Mouse (Mus musculus): ENCODE data around the gene Nectin4. TPM values are rescaled to one million over a fixed set of nuclear protein-coding genes. Genes with fewer than 3 reads are reported as not detected.

Gene Nectin4
- total RNA-seq, 2 experiments from 2014 or later: 3.0 to 3.1 TPM

GRCm38 (mm10) chr1:171413608-171414007, 43.7 kb downstream of the Nectin4 start:
- no peak for TF ChIP-seq CTCF (IDR thresholded peaks at IDR 0.05)
- Histone ChIP-seq H3K4me3 (no peak overlapping the region), H3K27ac (no peak overlapping the region)
- intact Hi-C loops (cut with DNase I): loop anchor here (2.0 to 5.0 kb wide), 3 partner anchors 57 to 301 kb away; partner anchors contain the start of genes Cfap126 and Ufc1
- DNase-seq (ENCODE audit: extremely low spot score in 1 of 2, low spot score in 2 of 2): no peak

GRCm38 (mm10) chr1:171418660-171419059, 48.8 kb downstream of the Nectin4 start, which contains the start of gene Tstd1:
Tstd1 (plus strand) TSS chr1:171418872.
- Histone ChIP-seq H3K4me3 (no peak within 1 kb of the TSS), H3K27ac (no peak within 1 kb of the TSS)
- no peak for TF ChIP-seq CTCF (IDR thresholded peaks at IDR 0.05)
- no peak for DNase-seq (ENCODE audit: extremely low spot score in 1 of 2, low spot score in 2 of 2)
- intact Hi-C loops (cut with DNase I): no loop called here

- intact Hi-C loops (cut with DNase I): no loop called here
- Histone ChIP-seq H3K4me3 (no peak overlapping the region), H3K27ac (no peak overlapping the region)
- DNase-seq (ENCODE audit: extremely low spot score in 1 of 2, low spot score in 2 of 2): no peak
- no peak for TF ChIP-seq CTCF (IDR thresholded peaks at IDR 0.05)
These were observed 49.5 kb downstream of the Nectin4 start for GRCm38 (mm10) chr1:171419291-171419882.

- TF ChIP-seq CTCF (IDR thresholded peaks at IDR 0.05): no peak
- intact Hi-C loops (cut with DNase I): no loop called here
- Histone ChIP-seq H3K4me3 (no peak overlapping the region), H3K27ac (no peak overlapping the region)
- DNase-seq (ENCODE audit: extremely low spot score in 1 of 2, low spot score in 2 of 2): no peak
These were observed 50.0 kb downstream of the Nectin4 start for GRCm38 (mm10) chr1:171419905-171420304.

- no peak for TF ChIP-seq CTCF (IDR thresholded peaks at IDR 0.05)
- intact Hi-C loops (cut with DNase I): no loop called here
- no peak overlapping the region for H3K27ac ChIP-seq
- H3K4me3 ChIP-seq: no peak overlapping the region
- DNase-seq (ENCODE audit: extremely low spot score in 1 of 2, low spot score in 2 of 2): no peak
These were observed 52.7 kb downstream of the Nectin4 start for GRCm38 (mm10) chr1:171422504-171423095.

GRCm38 (mm10) chr1:171424638-171425037, 54.7 kb downstream of the Nectin4 start:
- intact Hi-C loops (cut with DNase I): no loop called here
- Histone ChIP-seq H3K27ac (no peak overlapping the region), H3K4me3 (no peak overlapping the region)
- no peak for DNase-seq (ENCODE audit: extremely low spot score in 1 of 2, low spot score in 2 of 2)
- no peak for TF ChIP-seq CTCF (IDR thresholded peaks at IDR 0.05)

GRCm38 (mm10) chr1:171425126-171425525, 55.2 kb downstream of the Nectin4 start:
- intact Hi-C loops (cut with DNase I): no loop called here
- TF ChIP-seq CTCF (IDR thresholded peaks at IDR 0.05): no peak
- H3K27ac ChIP-seq: no peak overlapping the region

GRCm38 (mm10) chr1:171432158-171432557, 62.3 kb downstream of the Nectin4 start:
- no peak overlapping the region for H3K4me3 ChIP-seq
- DNase-seq (ENCODE audit: extremely low spot score in 1 of 2, low spot score in 2 of 2): no peak
- intact Hi-C loops (cut with DNase I): no loop called here
- H3K27ac ChIP-seq: no peak overlapping the region
- TF ChIP-seq CTCF (IDR thresholded peaks at IDR 0.05): no peak

More at GRCm38 (mm10) chr1:171425126-171425525, 55.2 kb downstream of the Nectin4 start:
- no peak overlapping the region for H3K4me3 ChIP-seq
- DNase-seq (ENCODE audit: extremely low spot score in 1 of 2, low spot score in 2 of 2): no peak

- no peak overlapping the region for H3K27ac ChIP-seq
- TF ChIP-seq CTCF (IDR thresholded peaks at IDR 0.05): no peak
- intact Hi-C loops (cut with DNase I): no loop called here
- DNase-seq (ENCODE audit: extremely low spot score in 1 of 2, low spot score in 2 of 2): no peak
- H3K4me3 ChIP-seq: no peak overlapping the region
These were observed 65.5 kb downstream of the Nectin4 start for GRCm38 (mm10) chr1:171435288-171435814.

- no peak overlapping the region for H3K27ac ChIP-seq
- DNase-seq (ENCODE audit: extremely low spot score in 1 of 2, low spot score in 2 of 2): no peak
- no peak overlapping the region for H3K4me3 ChIP-seq
- TF ChIP-seq CTCF (IDR thresholded peaks at IDR 0.05): no peak
- intact Hi-C loops (cut with DNase I): no loop called here
These were observed 66.1 kb downstream of the Nectin4 start for GRCm38 (mm10) chr1:171435974-171436373.

- peak; percentile 5; the same call in 1 of the 2 replicates for TF ChIP-seq CTCF (IDR thresholded peaks at IDR 0.05)
- Histone ChIP-seq H3K4me3 (peak within 1 kb of the TSS; percentile 33), H3K27ac (peak within 1 kb of the TSS; percentile 59)
- intact Hi-C loops (cut with DNase I): no loop called here
- peak; percentile 26 to 30 for DNase-seq (ENCODE audit: extremely low spot score in 1 of 2, low spot score in 2 of 2)
These were observed 67.5 kb downstream of the Nectin4 start, which contains the start of gene F11r for GRCm38 (mm10) chr1:171437264-171438013. F11r (plus strand) TSS chr1:171437535.

Other genes with a start within 250 kb of the Nectin4 start
- 100 to 1,000 TPM; 194 to 195 TPM for gene Sdhc, start 219.5 kb upstream of the Nectin4 start, total RNA-seq (2021)
- gene Mpz, start 219.4 kb upstream of the Nectin4 start, total RNA-seq (2021): not detected
- 100 to 1,000 TPM in 1 of 2 experiments, 10 to 100 TPM in 1; 76.7 to 113 TPM for gene Pcp4l1, start 173.8 kb upstream of the Nectin4 start, total RNA-seq (2021)
- gene Nr1i3, start 156.1 kb upstream of the Nectin4 start, total RNA-seq (2021): under 1 TPM; 0.19 to 0.23 TPM
- 10 to 100 TPM; 86.4 to 91.2 TPM for gene Tomm40l, start 147.6 kb upstream of the Nectin4 start, total RNA-seq (2021)
- gene Apoa2, start 145.0 kb upstream of the Nectin4 start, total RNA-seq (2021): 1 to 10 TPM; 1.5 to 2.2 TPM
- gene Fcer1g, start 135.7 kb upstream of the Nectin4 start, total RNA-seq (2021): 10 to 100 TPM; 12.6 to 14.4 TPM
- gene Adamts4, start 119.7 kb upstream of the Nectin4 start, total RNA-seq (2021): 1 to 10 TPM; 6.7 to 8.6 TPM
- 100 to 1,000 TPM; 267 to 272 TPM for gene Ndufs2, start 118.7 kb upstream of the Nectin4 start, total RNA-seq (2021)
- gene B4galt3, start 99.8 kb upstream of the Nectin4 start, total RNA-seq (2021): 10 to 100 TPM; 57.0 to 69.2 TPM
- 10 to 100 TPM; 26.0 to 32.1 TPM for gene Ppox, start 88.9 kb upstream of the Nectin4 start, total RNA-seq (2021)
- gene Usp21, start 82.1 kb upstream of the Nectin4 start, total RNA-seq (2021): 10 to 100 TPM; 59.8 to 65.7 TPM
- 100 to 1,000 TPM; 101 to 108 TPM for gene Ufc1, start 75.1 kb upstream of the Nectin4 start, total RNA-seq (2021)
- 10 to 100 TPM; 40.4 to 40.9 TPM for gene Dedd, start 41.0 kb upstream of the Nectin4 start, total RNA-seq (2021)
- gene Nit1, start 24.5 kb upstream of the Nectin4 start, total RNA-seq (2021): 10 to 100 TPM; 43.3 to 44.3 TPM
- gene Pfdn2, start 24.4 kb upstream of the Nectin4 start, total RNA-seq (2021): 100 to 1,000 TPM; 186 to 191 TPM
- gene Klhdc9, start 9.3 kb upstream of the Nectin4 start, total RNA-seq (2021): 1 to 10 TPM; 6.2 to 7.1 TPM
- 1 to 10 TPM; 2.0 to 2.2 TPM for gene Arhgap30, start 18.9 kb downstream of the Nectin4 start, total RNA-seq (2021)
- 100 to 1,000 TPM in 1 of 2 experiments, 10 to 100 TPM in 1; 99.7 to 106 TPM for gene Usf1, start 41.2 kb downstream of the Nectin4 start, total RNA-seq (2021)
- 1 to 10 TPM; 2.9 to 4.3 TPM for gene Tstd1, start 48.8 kb downstream of the Nectin4 start, total RNA-seq (2021)
- 1 to 10 TPM; 4.9 to 6.2 TPM for gene F11r, start 67.4 kb downstream of the Nectin4 start, total RNA-seq (2021)
- 1 to 10 TPM; 4.9 to 5.4 TPM for gene Alyref2, start 133.4 kb downstream of the Nectin4 start, total RNA-seq (2021)
- gene Itln1, start 165.2 kb downstream of the Nectin4 start, total RNA-seq (2021): not detected
- not detected for gene Cd244a, start 189.1 kb downstream of the Nectin4 start, total RNA-seq (2021)
- not detected for gene Ly9, start 237.3 kb downstream of the Nectin4 start, total RNA-seq (2021)